Mouse (Mus musculus) kidney, adult 2 months (tissue): Measurements from ENCODE around the gene Rcn3.

Experiments used
- CTCF ChIP-seq: fragments of 200-500 bp; conservative IDR thresholded peaks from 2 replicates; pipeline ENCODE4 v1.5.1; 2011; ENCODE audit warnings: low read depth, mild to moderate bottlenecking, control low read depth, low read length, moderate library complexity, mixed read lengths; ENCODE audit not compliant: insufficient read depth, insufficient read length
- POLR2A ChIP-seq: fragments of 200-500 bp; IDR thresholded peaks from one replicate; pipeline ENCODE4 v1.6.1; 2011; ENCODE audit warnings: low read depth, low read length, control low read depth

- TF ChIP-seq POLR2A = no peak
- no peak for TF ChIP-seq CTCF
These were observed 725 bp downstream of the Rcn3 start for GRCm38 (mm10) chr7:45091001-45091990.
